Mouse (Mus musculus) hematopoietic stem cell, adult 5-6 weeks (primary cell): ENCODE data around the gene Akap13. TPM values are rescaled to one million over a fixed set of nuclear protein-coding genes. Genes with fewer than 3 reads are reported as not detected.

ENCODE experiments used
- ATAC-seq, 2 experiments: fragments of 125-278 bp in 1 of 2; replicated peaks in 1 of 2; 2 replicates each; pipeline ENCODE4 v1.8.0; 2016 to 2017; ENCODE audit warnings: inconsistent platforms in 2 of 2, mild to moderate bottlenecking in 2 of 2, moderate number of reproducible peaks in 2 of 2, low read depth in 1 of 2, moderate TSS enrichment in 1 of 2; ENCODE audit not compliant: low FRiP score in 2 of 2, poor library complexity in 2 of 2, severe bottlenecking in 2 of 2, insufficient read depth in 1 of 2, low TSS enrichment in 1 of 2
- total RNA-seq: library from RNA; stranded (forward); fragments of 172-1452, 232-1000 nt; gene quantifications from 2 replicates; pipeline ENCODE4 v1.2.3, GENCODE M21; 2017

Gene Akap13
- total RNA-seq, 1 experiment from 2014 or later, result 299 TPM

DNA sequence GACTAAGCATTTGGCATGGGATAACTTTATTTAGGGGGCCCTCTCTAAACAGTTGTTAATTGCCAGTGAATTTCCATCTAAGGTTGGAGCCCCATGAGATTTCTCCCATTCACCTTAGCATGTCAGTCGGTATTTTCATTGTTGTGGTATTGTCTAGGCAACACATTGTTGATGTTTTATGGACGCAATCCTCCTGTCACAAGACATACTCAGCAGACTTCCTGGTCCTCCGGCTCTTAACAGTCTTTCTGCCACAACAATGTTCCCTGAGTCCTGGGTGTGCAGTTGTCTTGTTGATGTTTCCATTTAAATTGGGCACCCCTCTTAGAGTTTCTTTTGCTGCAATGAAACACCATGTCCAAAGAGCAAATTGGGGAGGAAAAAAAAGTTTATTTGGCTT, 177.6 kb downstream of the Akap13 start:
- peak in 1 of 2 experiments; percentile 60; a peak in 2 of 4 replicates for ATAC-seq

- ATAC-seq, result no peak
These were observed 178.1 kb downstream of the Akap13 start for GRCm38 (mm10) chr7:75633393-75633792.

GRCm38 (mm10) chr7:75633807-75634526, 178.6 kb downstream of the Akap13 start:
- ATAC-seq, result no peak

GRCm38 (mm10) chr7:75638769-75639168, 183.4 kb downstream of the Akap13 start:
- ATAC-seq, result peak; percentile 97

DNA sequence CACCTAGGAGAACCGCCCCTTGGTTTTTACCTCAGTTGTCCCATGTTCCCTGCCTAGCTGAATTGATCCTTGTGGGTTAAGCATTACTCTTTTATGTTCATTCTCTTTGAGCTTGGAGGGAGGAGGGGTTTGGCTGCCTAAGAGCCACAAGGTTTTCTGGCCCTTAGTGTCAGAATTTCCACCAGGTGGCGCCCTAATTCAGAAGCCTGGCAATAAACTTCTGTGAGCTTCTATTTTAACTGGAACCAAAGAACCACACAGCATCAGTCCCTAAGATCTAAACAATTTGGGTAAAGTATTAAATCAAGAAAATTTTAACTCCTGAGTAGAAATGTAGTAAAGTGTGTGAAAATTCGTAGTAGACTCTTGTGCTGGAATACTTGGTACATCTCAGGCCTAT, 184.2 kb downstream of the Akap13 start:
- peak; percentile 29 to 63; a peak in 2 of 4 replicates for ATAC-seq

- ATAC-seq, result no peak
These were observed 184.7 kb downstream of the Akap13 start for GRCm38 (mm10) chr7:75640074-75640473.

DNA sequence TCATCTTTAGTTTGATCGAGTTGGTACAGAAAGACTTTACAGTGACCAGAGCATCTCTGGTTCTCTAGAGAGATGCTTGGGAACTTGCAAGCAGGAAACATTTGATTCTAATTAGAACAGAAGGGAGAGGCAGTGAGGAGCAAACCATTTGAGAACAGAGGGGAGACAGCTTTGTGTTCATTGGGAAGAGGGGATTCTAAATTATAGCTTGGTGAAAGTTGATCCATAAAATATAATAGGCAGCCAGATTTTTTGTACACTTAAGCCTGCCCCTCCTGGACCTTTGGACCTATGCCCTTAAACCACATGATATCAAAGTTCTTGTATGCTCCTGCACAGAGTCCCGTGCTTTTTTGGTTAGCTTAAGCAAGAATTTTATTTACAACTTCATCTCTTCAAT, 185.3 kb downstream of the Akap13 start:
- ATAC-seq, result no peak

DNA sequence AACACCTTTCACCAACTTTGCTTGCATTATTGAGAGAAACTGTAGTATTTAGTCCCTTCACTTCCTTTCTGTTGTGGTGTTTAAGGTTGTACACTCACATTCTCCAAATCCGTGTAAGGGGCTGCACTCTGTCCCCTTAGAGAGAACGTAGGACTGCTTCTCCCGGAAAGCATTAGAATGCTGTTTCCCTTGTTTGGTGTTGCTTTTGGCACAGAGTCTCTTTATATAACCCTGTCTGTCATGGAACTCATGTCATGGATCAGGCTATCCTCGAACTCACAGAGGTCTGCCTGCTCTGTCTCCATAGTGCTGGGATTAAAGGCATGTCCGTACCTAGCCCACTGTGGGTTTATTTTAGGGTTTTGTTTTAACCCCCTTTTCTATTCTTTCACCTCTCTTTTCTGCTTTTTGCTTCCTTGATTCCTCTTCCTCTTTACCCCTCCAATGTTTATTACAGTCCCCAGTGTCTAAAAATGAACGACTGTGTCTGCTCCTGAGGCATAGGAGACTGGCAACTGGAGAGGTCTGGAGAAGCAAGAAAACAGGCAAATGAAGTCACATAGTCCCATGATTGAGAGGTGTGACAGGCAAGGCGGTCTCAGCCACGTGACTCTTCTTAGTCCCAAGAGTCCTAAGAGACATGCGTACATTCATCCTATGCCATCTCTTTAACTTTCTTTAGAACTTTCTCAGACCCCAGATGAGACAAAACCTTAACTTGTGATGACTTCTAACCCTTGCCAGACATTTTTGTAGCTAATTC, 186.3 kb downstream of the Akap13 start:
- no peak for ATAC-seq

GRCm38 (mm10) chr7:75642178-75642777, 186.9 kb downstream of the Akap13 start:
- no peak for ATAC-seq

DNA sequence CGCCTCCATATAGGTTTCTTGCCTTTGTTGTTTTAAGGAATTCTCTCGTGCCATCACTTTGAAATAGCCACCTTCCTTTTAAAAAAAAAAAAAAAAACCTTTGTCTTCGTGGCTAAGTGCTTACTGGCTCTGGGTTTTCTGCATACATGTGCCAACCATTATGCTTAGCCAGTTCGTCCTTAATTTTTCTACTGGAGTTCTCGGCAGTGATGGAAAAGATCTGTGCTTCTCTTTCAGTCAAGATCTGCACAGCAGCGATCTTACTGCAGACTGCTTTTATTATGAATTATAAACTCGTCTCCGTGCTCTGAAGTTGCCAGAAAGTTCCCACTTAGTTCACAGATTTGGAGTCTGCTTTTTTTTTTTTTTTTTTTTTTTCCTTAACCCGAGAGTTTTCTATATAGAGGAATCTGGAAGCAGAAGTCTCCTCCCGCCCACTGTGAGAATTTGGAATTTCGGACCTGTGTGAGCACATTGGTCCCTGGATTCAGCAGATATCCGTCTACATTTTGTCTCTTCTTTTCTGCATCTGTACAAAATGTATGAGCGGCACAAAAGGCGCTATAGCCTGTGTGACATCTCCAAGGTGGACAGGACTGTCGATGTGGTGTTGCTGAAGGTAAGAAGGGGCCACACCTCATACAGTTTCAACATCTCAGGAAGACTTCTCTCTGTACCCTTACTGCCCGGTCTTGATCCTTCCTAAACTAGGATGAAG, 187.7 kb downstream of the Akap13 start:
- ATAC-seq, result no peak

DNA sequence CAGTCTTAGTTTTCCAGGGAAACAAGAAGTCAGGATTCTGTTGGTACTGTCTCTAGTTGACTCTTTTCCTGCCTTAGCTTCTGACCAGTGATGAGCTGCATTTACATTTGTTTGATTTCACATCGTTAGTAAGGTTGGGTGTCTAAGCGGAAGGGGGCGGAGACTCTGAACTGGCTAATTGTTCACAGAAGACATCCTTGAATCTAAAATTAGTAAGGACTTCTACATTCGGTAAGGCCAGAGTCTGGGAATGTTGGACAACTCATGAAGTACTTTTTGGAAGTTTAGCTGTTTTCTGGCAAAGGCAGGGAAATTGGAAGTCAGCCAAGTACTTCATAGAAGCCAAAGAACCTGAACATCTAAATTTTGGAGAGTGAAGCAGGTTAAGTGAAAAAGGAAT, 188.7 kb downstream of the Akap13 start:
- no peak for ATAC-seq

DNA sequence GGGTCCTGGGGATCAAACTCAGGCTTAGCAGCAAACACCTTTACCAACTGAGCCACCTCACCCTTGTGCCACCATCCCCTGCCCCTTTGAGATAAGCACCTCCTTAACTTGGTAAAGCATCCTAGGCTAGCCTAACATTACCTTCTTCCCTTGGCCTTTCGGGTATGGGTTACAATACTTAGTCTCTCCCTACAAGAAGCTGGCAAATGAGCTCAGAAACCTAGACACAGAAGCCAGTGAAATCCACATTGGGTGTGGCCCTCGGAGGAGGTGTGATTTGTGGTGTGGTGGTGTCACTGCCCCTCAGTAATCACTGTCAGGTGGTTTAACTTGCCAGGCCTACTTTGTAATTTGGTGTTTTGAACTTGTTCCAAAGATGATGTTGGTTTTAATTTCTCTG, 189.3 kb downstream of the Akap13 start:
- no peak for ATAC-seq

- ATAC-seq, result peak; percentile 31 to 50; a peak in 2 of 4 replicates
These were observed 190.0 kb downstream of the Akap13 start for GRCm38 (mm10) chr7:75645156-75645933.

GRCm38 (mm10) chr7:75648051-75648450, 192.7 kb downstream of the Akap13 start:
- ATAC-seq, result no peak

GRCm38 (mm10) chr7:75648961-75649360, 193.6 kb downstream of the Akap13 start:
- ATAC-seq, result 0 out of 4 replicates have a peak, but pooled peaks of 1 of the 2 experiments have one; percentile 3

- peak; percentile 33 to 55; a peak in 2 of 4 replicates for ATAC-seq
These were observed 194.6 kb downstream of the Akap13 start for GRCm38 (mm10) chr7:75649966-75650365.
